Mouse (Mus musculus): ENCODE measurements around the gene Mrps17.

The Mrps17 gene

DNA sequence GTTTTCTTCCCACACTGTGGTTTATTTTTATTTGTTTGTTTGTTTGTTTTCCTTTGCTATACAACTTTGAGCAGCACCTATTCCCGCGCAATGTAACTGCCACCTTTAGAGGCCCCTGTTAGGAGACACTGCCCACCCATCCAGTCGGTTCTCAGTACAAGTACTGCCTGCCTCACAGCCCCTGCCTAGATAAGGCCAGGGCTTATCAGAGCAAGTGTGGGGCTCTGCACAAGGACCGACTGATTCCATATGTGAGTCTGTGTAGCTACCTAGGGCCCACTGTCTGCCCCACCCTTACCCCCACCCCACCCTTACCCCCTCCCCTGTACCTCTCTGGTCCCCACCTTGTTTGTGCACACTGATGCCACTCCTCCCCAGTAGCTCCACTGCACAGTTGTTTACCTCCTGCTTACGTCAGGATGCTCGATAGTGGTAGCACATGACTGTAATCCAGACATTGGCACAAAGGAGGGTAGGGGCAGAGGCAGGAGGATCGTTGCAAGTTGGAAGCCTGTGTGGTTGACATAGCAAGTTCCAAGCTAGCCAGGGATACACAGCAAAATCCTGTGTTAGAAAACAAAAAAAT is 27.7 kb downstream of the Mrps17 start:
- DNase-seq (ENCODE audit: low spot score): peak; percentile 56

DNA sequence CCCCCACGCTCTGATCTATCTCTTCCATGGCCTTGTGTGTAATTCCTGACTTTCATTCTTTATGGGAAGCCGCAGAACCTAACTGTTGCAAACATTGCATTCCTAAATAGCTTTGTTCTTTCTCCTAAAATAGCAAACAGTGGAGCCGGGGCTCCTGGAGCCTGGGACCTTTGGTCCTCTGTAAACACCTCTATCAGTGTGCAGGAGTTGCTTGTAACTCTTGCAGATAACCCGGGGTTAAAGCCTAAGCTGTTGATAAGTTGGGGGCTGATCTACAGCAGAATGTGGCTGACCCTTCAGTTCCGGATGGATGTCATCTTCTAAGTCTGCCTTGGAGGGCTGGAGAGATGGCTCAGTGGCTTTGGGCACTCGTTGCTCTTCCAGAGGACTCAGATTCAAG is 28.8 kb downstream of the Mrps17 start:
- DNase-seq (ENCODE audit: low spot score): no peak

- DNase-seq (ENCODE audit: low spot score): no peak
These were observed 41.6 kb downstream of the Mrps17 start for GRCm38 (mm10) chr5:129756886-129757285.

DNA sequence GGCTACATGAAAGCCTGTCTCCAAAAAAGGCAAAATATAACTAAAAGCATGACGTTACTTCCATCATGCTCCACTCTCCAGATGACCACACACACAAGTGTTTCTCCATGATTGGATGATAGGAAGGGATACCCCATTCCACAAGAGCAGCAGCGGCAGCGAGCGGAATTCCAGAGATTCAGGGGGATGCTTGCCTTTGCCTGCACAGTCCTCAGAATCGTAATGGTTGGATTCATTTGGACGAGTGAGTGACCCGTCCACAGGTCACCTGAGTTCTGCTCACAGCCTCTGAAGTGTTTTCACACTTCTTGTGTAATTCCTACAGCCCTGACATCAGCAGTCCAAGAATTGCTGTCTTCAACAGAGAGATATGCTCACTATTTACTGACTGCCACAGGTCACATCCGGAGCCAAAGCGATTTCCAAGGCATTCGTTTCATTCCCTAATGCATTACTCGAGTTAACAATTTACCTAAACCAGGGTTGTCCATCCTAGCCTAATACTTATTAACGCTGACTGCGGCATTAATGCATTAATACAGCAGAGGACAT is 44.7 kb downstream of the Mrps17 start:
- no peak for DNase-seq (ENCODE audit: low spot score)

GRCm38 (mm10) chr5:129761865-129762540 is 46.7 kb downstream of the Mrps17 start:
- no peak for DNase-seq (ENCODE audit: low spot score)

DNA sequence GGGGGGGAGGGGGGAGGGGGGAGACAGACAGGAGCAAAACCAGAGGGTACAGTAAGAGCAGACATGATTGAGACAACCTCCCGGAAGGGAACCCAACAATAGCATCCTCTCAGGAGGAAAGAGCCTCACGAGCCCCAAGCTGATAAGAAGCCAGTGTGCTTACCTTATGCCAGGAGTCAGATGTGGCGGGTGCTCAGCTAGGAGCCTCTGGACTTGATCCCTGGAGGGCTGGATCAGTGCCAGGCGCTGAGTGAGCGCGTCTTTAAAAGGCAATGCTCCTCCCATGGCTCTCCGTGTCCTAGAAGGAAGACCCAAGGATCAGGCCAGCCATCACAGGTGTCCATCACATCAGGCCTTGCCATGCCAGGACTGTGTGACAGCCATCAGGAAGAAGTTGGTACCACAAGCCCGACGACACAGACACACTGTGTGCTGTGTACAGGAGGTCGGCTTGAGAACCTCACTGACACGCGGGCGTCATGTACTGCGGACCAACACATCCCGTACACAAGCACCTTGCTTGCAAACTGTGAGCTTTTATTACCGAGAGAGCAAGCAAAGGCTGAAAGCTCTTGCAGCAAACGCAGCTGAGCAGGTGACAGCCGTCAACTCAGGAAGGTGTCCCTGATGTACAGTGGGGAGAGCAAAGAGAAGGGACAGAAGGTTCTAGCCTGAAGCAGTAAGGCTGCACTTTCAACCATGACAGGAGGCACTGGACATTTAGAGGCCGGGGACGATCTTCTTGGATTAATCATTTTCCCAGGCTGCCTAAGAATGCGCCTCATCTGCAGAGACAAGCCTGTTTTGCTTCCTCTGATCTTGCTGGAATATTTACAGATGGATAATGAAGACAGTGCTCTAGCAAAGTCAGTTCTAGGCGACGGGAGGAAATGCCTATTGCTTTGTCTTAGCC is 55.4 kb downstream of the Mrps17 start:
- DNase-seq (ENCODE audit: low spot score): no peak
